Mouse (Mus musculus) spleen, adult 2 months (tissue): ENCODE measurements around the gene Lmbrd2. TPM values are rescaled to one million over a fixed set of nuclear protein-coding genes. Genes with fewer than 3 reads are reported as not detected.

Experiments
- DNase-seq, 2 experiments: peaks; one replicate each; pipeline versions ENCODE4 v3.0.0 to v3.0.0-alpha.2; 2012 to 2021; ENCODE audit warnings: low spot score in 2 of 2, low read depth in 1 of 2
- H3K27ac ChIP-seq: fragments of 200-500 bp; 2 replicates; pipeline ENCODE4 v1.5.1; 2012; ENCODE audit warnings: low read length, inconsistent platforms; ENCODE audit not compliant: insufficient read depth
- H3K27me3 ChIP-seq: fragments of 200-500 bp; 2 replicates; pipeline ENCODE4 v1.6.1; 2012; ENCODE audit warnings: mild to moderate bottlenecking, moderate library complexity, low read length, inconsistent platforms; ENCODE audit not compliant: control insufficient read depth, insufficient read depth
- H3K36me3 ChIP-seq: fragments of 200-500 bp; 2 replicates; pipeline ENCODE4 v1.6.1; 2012; ENCODE audit warnings: mild to moderate bottlenecking, low read length, inconsistent platforms; ENCODE audit not compliant: control insufficient read depth, insufficient read depth
- H3K4me1 ChIP-seq: fragments of 200-500 bp; 2 replicates; pipeline ENCODE4 v1.6.1; 2011; ENCODE audit warnings: inconsistent platforms; ENCODE audit not compliant: control insufficient read depth, insufficient read depth, insufficient read length
- H3K4me3 ChIP-seq: fragments of 200-500 bp; 2 replicates; pipeline ENCODE4 v1.5.1; 2011; ENCODE audit warnings: mild to moderate bottlenecking, inconsistent platforms; ENCODE audit not compliant: insufficient read depth, insufficient read length; ENCODE audit errors: extremely low read depth
- CTCF ChIP-seq: fragments of 200-500 bp; IDR thresholded peaks from 2 replicates; pipeline ENCODE4 v1.5.1; 2011; ENCODE audit warnings: mild to moderate bottlenecking, inconsistent platforms; ENCODE audit not compliant: insufficient read depth, insufficient read length, insufficient replicate concordance; ENCODE audit errors: extremely low read depth
- POLR2A ChIP-seq: fragments of 200-500 bp; IDR thresholded peaks from 2 replicates; pipeline ENCODE4 v1.6.1; 2011; ENCODE audit warnings: low read depth, low read length, inconsistent platforms
- WGBS: fragments of 180-500 bp; shearing (Covaris S2); methylation state at CpG from one replicate; pipeline ENCODE4 v1.1.7; 2018; 5-methylcytosine and 5-hydroxymethylcytosine counted together
- polyA plus RNA-seq: library from polyadenylated mRNA; depleted of rRNA; stranded (reverse); fragments of >200 nt; gene quantifications from 2 replicates; pipeline ENCODE4 v1.2.3, GENCODE M21; 2012; rRNA removed

Lmbrd2 gene
- polyA plus RNA-seq = 5.4 and 5.6 TPM in 2 replicates

DNA sequence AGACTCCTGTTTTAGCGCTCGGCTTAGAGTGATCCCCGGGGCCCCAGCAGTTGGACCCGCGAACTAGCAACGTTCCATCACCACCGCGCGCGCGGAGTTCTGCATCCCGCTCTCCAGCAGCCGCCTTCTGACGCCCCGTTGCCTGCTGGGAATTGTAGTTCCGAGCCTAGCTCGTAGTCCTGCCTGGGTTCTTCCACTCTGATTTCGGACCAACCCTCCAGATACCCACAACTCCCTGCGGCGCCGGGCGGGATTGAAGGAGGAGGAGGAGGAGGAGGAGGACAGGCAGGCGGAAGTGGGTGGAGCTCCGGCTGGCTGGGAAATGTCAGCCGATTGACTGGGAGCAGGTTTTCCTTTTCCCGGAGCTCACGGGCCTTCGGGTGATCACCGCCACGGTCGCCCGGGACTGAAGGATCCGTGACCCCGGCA is at the start of gene Lmbrd2:
Gene Lmbrd2 (plus strand): TSS at position 299 of the 429 bp plus-strand sequence.
- DNase-seq = peak; percentile 81 to 96
- no peaks in the 10 kb centered on the region for H3K36me3 ChIP-seq
- no peaks in the 10 kb centered on the region for H3K27me3 ChIP-seq
- no peak for TF ChIP-seq POLR2A
- no peak for TF ChIP-seq CTCF
- under 1% methylated on average over 34 of the region's 34 CpGs for WGBS
- H3K27ac ChIP-seq = peak within 1 kb of the TSS; percentile 45
- peak within 1 kb of the TSS; percentile 88 for H3K4me3 ChIP-seq
- peaks cover 4% of the 10 kb centered on the region; the same call in 1 of the 2 replicates for H3K4me1 ChIP-seq

- Histone ChIP-seq H3K27ac (no peak overlapping the region), H3K36me3 (peaks cover 8% of the 10 kb centered on the region), H3K4me1 (no peaks in the 10 kb centered on the region), H3K4me3 (no peak overlapping the region), H3K27me3 (no peaks in the 10 kb centered on the region)
- no peak for DNase-seq
- TF ChIP-seq POLR2A (no peak), CTCF (no peak)
- 84% methylated on average over 5 of the region's 5 CpGs for WGBS
These were observed 49.7 kb upstream of the Lmbrd2 start for GRCm38 (mm10) chr15:9090662-9091061.

DNA sequence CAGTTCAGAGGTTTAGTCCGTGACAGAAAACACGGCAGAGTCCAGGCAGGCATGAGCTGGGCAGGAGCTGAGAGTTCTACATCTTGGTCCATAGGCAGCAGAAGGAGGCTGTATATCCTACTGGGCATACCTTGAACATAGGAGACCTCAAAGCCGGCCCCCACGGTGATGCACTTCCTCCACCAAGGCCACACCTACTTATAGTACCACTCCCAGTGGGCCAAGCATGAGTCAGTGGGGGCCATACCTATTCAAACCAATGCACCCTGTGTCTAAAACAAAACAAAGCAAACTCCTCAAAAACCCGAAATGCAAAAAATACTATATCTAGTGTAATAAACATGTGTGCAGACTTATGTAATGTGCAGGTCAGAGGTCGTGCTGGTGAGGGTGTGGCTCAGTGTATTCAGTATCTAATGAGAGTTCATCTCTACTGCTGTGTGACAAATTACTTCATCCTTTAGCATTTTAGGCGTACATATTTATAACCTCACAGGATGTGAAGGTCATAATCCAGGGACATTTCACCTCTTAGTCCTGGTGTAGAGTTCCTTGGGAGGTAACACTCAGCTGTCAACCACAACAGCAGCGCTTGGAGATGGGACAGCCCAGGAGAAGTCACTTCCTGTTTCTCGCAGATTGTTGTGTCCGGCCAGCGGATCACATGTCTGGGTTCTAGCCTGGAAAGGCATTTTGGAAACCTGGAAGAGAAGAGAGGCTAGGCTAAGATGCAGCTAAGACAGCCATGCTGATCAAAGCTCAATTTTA is 46.6 kb upstream of the Lmbrd2 start:
- Histone ChIP-seq H3K4me1 (no peaks in the 10 kb centered on the region), H3K4me3 (no peak overlapping the region), H3K27ac (no peak overlapping the region), H3K27me3 (no peaks in the 10 kb centered on the region), H3K36me3 (peaks cover 10% of the 10 kb centered on the region)
- TF ChIP-seq POLR2A = no peak
- no peak for TF ChIP-seq CTCF
- WGBS = 86% methylated on average over 11 of the region's 11 CpGs
- no peak for DNase-seq

- DNase-seq = no peak
- 86% methylated on average over 13 of the region's 13 CpGs for WGBS
- peaks cover 10% of the 10 kb centered on the region for H3K36me3 ChIP-seq
- H3K4me3 ChIP-seq = no peak overlapping the region
- no peak overlapping the region for H3K27ac ChIP-seq
- TF ChIP-seq CTCF (no peak), POLR2A (no peak)
- H3K27me3 ChIP-seq = no peaks in the 10 kb centered on the region
- H3K4me1 ChIP-seq = no peaks in the 10 kb centered on the region
These were observed 46.0 kb upstream of the Lmbrd2 start for GRCm38 (mm10) chr15:9094366-9094750.

DNA sequence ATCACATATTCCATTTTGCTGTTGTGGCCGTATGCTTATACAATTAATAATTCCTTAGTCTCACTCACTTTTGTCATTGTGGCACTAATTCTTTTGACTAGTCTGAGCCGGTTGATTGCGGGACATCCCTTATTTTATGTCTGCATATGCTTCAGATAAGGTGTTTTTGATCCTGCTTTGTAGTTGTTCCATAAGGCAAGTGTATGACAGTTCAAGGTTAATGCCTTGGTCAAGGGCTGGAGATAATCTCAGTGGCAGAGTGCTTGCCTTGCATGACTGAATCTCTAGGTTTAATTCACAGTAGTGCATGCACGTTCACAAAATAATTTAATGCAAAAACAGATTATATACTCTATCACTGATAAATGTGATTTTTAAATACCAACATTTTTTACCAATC is 43.5 kb upstream of the Lmbrd2 start:
- TF ChIP-seq POLR2A (no peak), CTCF (no peak)
- H3K27me3 ChIP-seq = no peaks in the 10 kb centered on the region
- WGBS = 92% methylated on average over 4 of the region's 4 CpGs
- DNase-seq = no peak
- no peak overlapping the region for H3K4me3 ChIP-seq
- H3K4me1 ChIP-seq = no peaks in the 10 kb centered on the region
- H3K27ac ChIP-seq = no peak overlapping the region
- peaks cover 11% of the 10 kb centered on the region for H3K36me3 ChIP-seq

GRCm38 (mm10) chr15:9100446-9101077 is 39.8 kb upstream of the Lmbrd2 start:
- DNase-seq = no peak
- WGBS = 97% methylated on average over 10 of the region's 10 CpGs
- Histone ChIP-seq H3K36me3 (peaks cover 10% of the 10 kb centered on the region), H3K27ac (no peak overlapping the region), H3K4me3 (no peak overlapping the region), H3K4me1 (no peaks in the 10 kb centered on the region), H3K27me3 (no peaks in the 10 kb centered on the region)
- TF ChIP-seq POLR2A (no peak), CTCF (no peak)
